ENCODE assay signal across 14 mouse cellular contexts in the genomic region with DNA sequence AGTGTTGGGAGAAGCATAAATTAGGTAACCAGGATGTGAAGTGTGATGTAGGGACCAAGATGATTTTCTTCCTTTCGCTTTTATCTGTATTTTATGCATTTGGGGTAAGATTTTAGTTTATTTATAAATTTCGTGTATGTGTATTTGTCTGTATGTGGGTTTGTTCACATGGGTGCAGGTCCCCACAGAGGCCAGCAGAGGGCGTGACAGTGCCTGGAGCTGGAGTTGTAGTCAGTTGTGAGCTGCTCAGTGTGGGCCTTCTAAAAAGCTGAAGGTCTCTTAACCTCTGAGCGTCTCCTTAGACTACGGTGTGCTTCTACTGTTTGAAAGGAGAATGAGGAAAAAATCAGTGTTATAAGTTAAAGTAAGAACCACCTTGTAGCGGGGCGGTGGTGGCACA. TPM values are rescaled to one million over a fixed set of nuclear protein-coding genes. Genes with fewer than 3 reads are reported as not detected.
A peak's percentile ranks its signal among the peaks of the same experiment; 100 is the strongest.
DNase-seq lines count a peak whose midpoint lies in the region; ATAC-seq and TF ChIP-seq lines count a peak whose summit lies in the region.
"Had no signal": no experiment of that assay in that cellular context is flagged by ENCODE, and none has a peak within 500 bp of the region (broad histone marks: within the 10 kb centered on the region; RNA-seq: fewer than 3 reads in every experiment).

No protein-coding gene starts in this region.

- WGBS in heart, adult 2 months, result 93% methylated on average over 7 of the region's 7 CpGs
- 93% methylated on average over 7 of the region's 7 CpGs for WGBS in lung, adult 2 months
- 95% methylated on average over 7 of the region's 7 CpGs for WGBS in midbrain, embryonic 16.5 days

- POLR2A ChIA-PET in Patski (lab: Charles Lee), result no interaction called here

- no peaks in the 10 kb centered on the region for H3K36me3 ChIP-seq in heart, adult 2 months (ENCODE audit: control insufficient read depth, insufficient read depth, low read length)
- no peaks in the 10 kb centered on the region for H3K36me3 ChIP-seq in midbrain, embryonic 16.5 days (ENCODE audit: control insufficient read depth, insufficient read depth, low read length)
- H3K36me3 ChIP-seq: embryonic facial prominence, embryonic 13.5 days; forebrain, embryonic 12.5 days; neural tube, embryonic 15.5 days; stomach, embryonic 15.5 days had no signal

- no peak for ATAC-seq in Patski
- peak; percentile 36; the same call in 1 of the 2 replicates for ATAC-seq in neutrophil, adult 5-6 weeks (ENCODE audit: extremely low read depth, insufficient number of reproducible peaks, low FRiP score, poor library complexity, severe bottlenecking)
- no peak for ATAC-seq in midbrain, embryonic 16.5 days

- H3K79me2 ChIP-seq in heart, adult 2 months (replicated peaks; ENCODE audit: control insufficient read depth, insufficient read depth, low read length), result no peaks in the 10 kb centered on the region

- no peak for DNase-seq in heart, adult 2 months
- DNase-seq in heart, postnatal 36 days, result no peak
- DNase-seq in lung, adult 2 months, result no peak
- no peak for DNase-seq in lung, postnatal 10 days
- DNase-seq in Patski (ENCODE audit: low read depth, low spot score), result no peak
- DNase-seq in right cerebral cortex, postnatal 14 days, result no peak
- DNase-seq: adrenal gland, postnatal 10 days; right cerebral cortex, postnatal 25 days had no signal

- H3K4me1 ChIP-seq in heart, adult 2 months (ENCODE audit: control insufficient read depth, insufficient read depth, low read length), result no peaks in the 10 kb centered on the region
- H3K4me1 ChIP-seq in lung, adult 2 months (ENCODE audit: control insufficient read depth, insufficient read depth, low read length), result no peaks in the 10 kb centered on the region
- no peaks in the 10 kb centered on the region for H3K4me1 ChIP-seq in midbrain, embryonic 16.5 days (ENCODE audit: control insufficient read depth, insufficient read depth, low read length)
- H3K4me1 ChIP-seq: embryonic facial prominence, embryonic 13.5 days; forebrain, embryonic 12.5 days; neural tube, embryonic 15.5 days; stomach, embryonic 15.5 days had no signal

- H3K4me3 ChIP-seq in heart, adult 2 months, result no peak overlapping the region
- no peak overlapping the region for H3K4me3 ChIP-seq in lung, adult 2 months (replicated peaks; ENCODE audit: extremely low read depth, low read depth, low read length)
- H3K4me3 ChIP-seq in midbrain, embryonic 16.5 days (ENCODE audit: low read depth, low read length), result no peak overlapping the region
- H3K4me3 ChIP-seq: embryonic facial prominence, embryonic 13.5 days; forebrain, embryonic 12.5 days; neural tube, embryonic 15.5 days; stomach, embryonic 15.5 days had no signal

- TF ChIP-seq EP300 in heart, adult 2 months (IDR thresholded peaks at IDR 0.05; ENCODE audit: insufficient read depth, low read depth, low read length), result no peak

- no peak overlapping the region for H3K4me2 ChIP-seq in midbrain, embryonic 16.5 days (ENCODE audit: low read length)
- H3K4me2 ChIP-seq: embryonic facial prominence, embryonic 13.5 days; forebrain, embryonic 12.5 days; neural tube, embryonic 15.5 days; stomach, embryonic 15.5 days had no signal

- TF ChIP-seq CTCF in heart, adult 2 months (IDR thresholded peaks at IDR 0.05), result peak; percentile 40
- TF ChIP-seq CTCF in lung, adult 2 months (IDR thresholded peaks at IDR 0.05; ENCODE audit: insufficient read depth, low read length), result 0 out of 2 replicates have a peak, but pooled peaks have one; percentile 18
- peak; percentile 66 for TF ChIP-seq CTCF in Patski (IDR thresholded peaks at IDR 0.05)

- CTCF ChIA-PET in Patski (lab: Charles Lee), result no interaction called here

- no peak overlapping the region for H3K9ac ChIP-seq in heart, adult 2 months (ENCODE audit: low read depth, low read length)
- no peak overlapping the region for H3K9ac ChIP-seq in midbrain, embryonic 16.5 days (ENCODE audit: low read depth, low read length)
- H3K9ac ChIP-seq: embryonic facial prominence, embryonic 13.5 days; forebrain, embryonic 12.5 days; neural tube, embryonic 15.5 days; stomach, embryonic 15.5 days had no signal

- in situ Hi-C loops in Patski (cut with MboI; ENCODE audit: low pct_unique_long_range_greater_than_20kb), result no loop called here

- TF ChIP-seq POLR2A in heart, adult 2 months (IDR thresholded peaks at IDR 0.05; ENCODE audit: insufficient read depth, low read depth, low read length), result no peak
- no peak for TF ChIP-seq POLR2A in lung, adult 2 months (IDR thresholded peaks at IDR 0.05; ENCODE audit: borderline replicate concordance, extremely low read depth, low read depth, low read length)

- H3K9me3 ChIP-seq in midbrain, embryonic 16.5 days (replicated peaks; ENCODE audit: control insufficient read depth, low read length, poor library complexity, severe bottlenecking), result no peaks in the 10 kb centered on the region
- H3K9me3 ChIP-seq: embryonic facial prominence, embryonic 13.5 days; forebrain, embryonic 12.5 days; neural tube, embryonic 15.5 days; stomach, embryonic 15.5 days had no signal

- H3K27ac ChIP-seq in heart, adult 2 months, result no peak overlapping the region
- no peak overlapping the region for H3K27ac ChIP-seq in midbrain, embryonic 16.5 days (ENCODE audit: low read length)
- H3K27ac ChIP-seq: embryonic facial prominence, embryonic 13.5 days; forebrain, embryonic 12.5 days; neural tube, embryonic 15.5 days; stomach, embryonic 15.5 days had no signal

- H3K27me3 ChIP-seq in heart, adult 2 months (ENCODE audit: control insufficient read depth, insufficient read depth, low read length), result no peaks in the 10 kb centered on the region
- no peaks in the 10 kb centered on the region for H3K27me3 ChIP-seq in Patski
- H3K27me3 ChIP-seq in midbrain, embryonic 16.5 days (ENCODE audit: control insufficient read depth, insufficient read depth, low read depth, low read length), result no peaks in the 10 kb centered on the region
- H3K27me3 ChIP-seq: embryonic facial prominence, embryonic 13.5 days; forebrain, embryonic 12.5 days; neural tube, embryonic 15.5 days; stomach, embryonic 15.5 days had no signal

- intact Hi-C loops in heart, adult 2 months (cut with DNase I), result no loop called here
- intact Hi-C loops in heart, postnatal 36 days (cut with DNase I), result no loop called here

RNA-seq across cellular contexts. Expression of gene Arrdc4, which starts 43.9 kb away (rescaled TPM):
- 1 to 10 TPM; 6.3 to 7.2 TPM for total RNA-seq in heart, adult 2 months (2021)
- polyA plus RNA-seq in heart, adult 2 months (2012; rRNA removed), result 4.6 and 7.9 TPM in 2 replicates
- 10 to 100 TPM in 1 of 2 experiments, 1 to 10 TPM in 1; 9.7 to 11.1 TPM for total RNA-seq in heart, postnatal 36 days (2021)
- polyA plus RNA-seq in lung, adult 2 months (2012; rRNA removed), result 12.9 and 17.9 TPM in 2 replicates
- polyA plus RNA-seq in Patski (2021), result 11.6 TPM
- total RNA-seq in neutrophil, adult 5-6 weeks (2017), result 43.5 and 44.2 TPM in 2 replicates
- polyA plus RNA-seq in midbrain, embryonic 16.5 days (2015; fragmentation: Nextera tagmentation; extraction: Ambion mirVana), result 22.6 and 24.1 TPM in 2 replicates
